Comparison of ENCODE assay signal across 11 mouse cellular contexts in the genomic region with DNA sequence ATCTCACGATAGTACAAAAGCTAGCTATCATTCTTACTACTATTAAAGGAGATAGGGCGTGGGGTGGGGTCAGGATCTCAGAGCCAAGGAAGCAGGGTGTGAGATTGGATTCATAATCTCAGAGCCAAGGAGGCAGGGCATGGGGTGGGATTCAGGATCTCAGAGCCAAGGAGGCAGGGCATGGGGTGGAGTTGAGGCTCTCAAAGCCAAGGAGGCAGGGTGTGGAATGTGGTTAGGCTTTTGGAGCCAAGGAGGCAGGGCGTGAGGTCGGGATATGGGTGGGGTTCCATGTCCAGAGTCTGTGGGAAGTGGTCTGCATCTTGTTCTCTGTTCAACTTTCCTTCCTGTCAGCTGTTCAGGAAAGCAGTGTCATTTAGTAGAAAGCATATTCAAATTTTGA. TPM values are rescaled to one million over a fixed set of nuclear protein-coding genes. Genes with fewer than 3 reads are reported as not detected.
DNase-seq lines count a peak whose midpoint lies in the region; ATAC-seq and TF ChIP-seq lines count a peak whose summit lies in the region.
"Had no signal": no experiment of that assay in that cellular context is flagged by ENCODE, and none has a peak within 500 bp of the region (broad histone marks: within the 10 kb centered on the region; RNA-seq: fewer than 3 reads in every experiment).

No protein-coding gene starts in this region.

- no peak overlapping the region for H3K4me2 ChIP-seq in lung, embryonic 16.5 days (ENCODE audit: low read depth, low read length)
- H3K4me2 ChIP-seq in forebrain, embryonic 12.5 days, result no peak overlapping the region
- H3K4me2 ChIP-seq: embryonic facial prominence, embryonic 13.5 days had no signal

- no peaks in the 10 kb centered on the region for H3K9me3 ChIP-seq in lung, embryonic 16.5 days (ENCODE audit: control insufficient read depth, low read length)
- no peaks in the 10 kb centered on the region for H3K9me3 ChIP-seq in forebrain, embryonic 12.5 days
- H3K9me3 ChIP-seq: embryonic facial prominence, embryonic 13.5 days had no signal

- ATAC-seq in lung, embryonic 16.5 days (ENCODE audit: low read depth), result peak; percentile 94
- no peak for ATAC-seq in forebrain, embryonic 12.5 days (ENCODE audit: low FRiP score)
- ATAC-seq: Patski had no signal

- H3K9ac ChIP-seq in lung, embryonic 16.5 days (ENCODE audit: low read length), result no peak overlapping the region
- H3K9ac ChIP-seq in forebrain, embryonic 12.5 days, result no peak overlapping the region
- H3K9ac ChIP-seq: embryonic facial prominence, embryonic 13.5 days had no signal

- peak overlapping the region; percentile 71 for H3K27ac ChIP-seq in gastrocnemius, adult 2 months
- 0 out of 2 replicates have a peak overlapping the region, but pooled peaks have one; percentile 30 for H3K27ac ChIP-seq in lung, embryonic 16.5 days (ENCODE audit: low read length)
- H3K27ac ChIP-seq in forebrain, embryonic 12.5 days, result no peak overlapping the region
- H3K27ac ChIP-seq: embryonic facial prominence, embryonic 13.5 days; macrophage had no signal

- peak; percentile 71 for DNase-seq in R1 (ENCODE audit: low read depth, low spot score)
- DNase-seq in gastrocnemius, adult 2 months, result peak; percentile 77
- DNase-seq in heart, postnatal 14 days, result peak; percentile 55 to 65
- no peak for DNase-seq in left cerebral cortex, postnatal 14 days (ENCODE audit: low spot score in 2 of 2)
- DNase-seq in embryo, embryonic 9.5 days (ENCODE audit: extremely low spot score), result no peak
- DNase-seq: thymus, postnatal 4 days had no signal

- intact Hi-C loops in gastrocnemius, adult 2 months (cut with DNase I), result no loop called here
- intact Hi-C loops in heart, postnatal 14 days (cut with DNase I), result no loop called here
- intact Hi-C loops in left cerebral cortex, postnatal 14 days (cut with DNase I), result no loop called here

- TF ChIP-seq CTCF in gastrocnemius, adult 2 months (IDR thresholded peaks at IDR 0.05), result no peak

- H3K4me3 ChIP-seq in gastrocnemius, adult 2 months, result no peak overlapping the region
- no peak overlapping the region for H3K4me3 ChIP-seq in lung, embryonic 16.5 days (ENCODE audit: low read length)
- no peak overlapping the region for H3K4me3 ChIP-seq in forebrain, embryonic 12.5 days (replicated peaks)
- H3K4me3 ChIP-seq: embryonic facial prominence, embryonic 13.5 days had no signal

- 0 out of 2 replicates have a peak, but pooled peaks cover 2% of the 10 kb centered on the region for H3K36me3 ChIP-seq in lung, embryonic 16.5 days (ENCODE audit: control insufficient read depth, insufficient read depth, low read length)
- no peaks in the 10 kb centered on the region for H3K36me3 ChIP-seq in forebrain, embryonic 12.5 days (replicated peaks)
- H3K36me3 ChIP-seq: embryonic facial prominence, embryonic 13.5 days had no signal

- 47% methylated on average over 4 of the region's 4 CpGs for WGBS in lung, embryonic 16.5 days
- 90% methylated on average over 4 of the region's 4 CpGs for WGBS in forebrain, embryonic 12.5 days

- H3K27me3 ChIP-seq in lung, embryonic 16.5 days (ENCODE audit: control insufficient read depth, insufficient read depth, low read depth, low read length), result no peaks in the 10 kb centered on the region
- no peaks in the 10 kb centered on the region for H3K27me3 ChIP-seq in forebrain, embryonic 12.5 days
- H3K27me3 ChIP-seq: embryonic facial prominence, embryonic 13.5 days; Patski had no signal

- H3K4me1 ChIP-seq in lung, embryonic 16.5 days (replicated peaks; ENCODE audit: control insufficient read depth, insufficient read depth, low read length), result peaks cover 3% of the 10 kb centered on the region; the same call in 1 of the 2 replicates
- H3K4me1 ChIP-seq in forebrain, embryonic 12.5 days, result no peaks in the 10 kb centered on the region

RNA-seq across cellular contexts. Expression of gene Akap7, which starts 16.6 kb away (rescaled TPM):
- 10 to 100 TPM; 18.3 to 25.6 TPM for total RNA-seq in gastrocnemius, adult 2 months (2021)
- 10 to 100 TPM; 47.5 to 60.7 TPM for total RNA-seq in heart, postnatal 14 days (2021)
- polyA plus RNA-seq in lung, embryonic 16.5 days (2015; fragmentation: Nextera tagmentation; extraction: Ambion mirVana), result 18.9 and 20.1 TPM in 2 replicates
- 10 to 100 TPM; 79.5 to 81.7 TPM for total RNA-seq in left cerebral cortex, postnatal 14 days (2021)
- 16.1 and 20.7 TPM in 2 replicates for polyA plus RNA-seq in forebrain, embryonic 12.5 days (2016; fragmentation: Nextera tagmentation; extraction: Ambion mirVana)

Comparison
In these comparisons a context has a peak if more than half of its experiments do, and no peak if none do; other contexts are left out.
1. DNase-seq: peak in R1 (single experiment), gastrocnemius, adult 2 months (single experiment) and heart, postnatal 14 days (2 of 2); none in left cerebral cortex, postnatal 14 days (0 of 2) and embryo, embryonic 9.5 days (single experiment).